Comparison of ENCODE assay signal across 19 mouse cellular contexts in the genomic region with DNA sequence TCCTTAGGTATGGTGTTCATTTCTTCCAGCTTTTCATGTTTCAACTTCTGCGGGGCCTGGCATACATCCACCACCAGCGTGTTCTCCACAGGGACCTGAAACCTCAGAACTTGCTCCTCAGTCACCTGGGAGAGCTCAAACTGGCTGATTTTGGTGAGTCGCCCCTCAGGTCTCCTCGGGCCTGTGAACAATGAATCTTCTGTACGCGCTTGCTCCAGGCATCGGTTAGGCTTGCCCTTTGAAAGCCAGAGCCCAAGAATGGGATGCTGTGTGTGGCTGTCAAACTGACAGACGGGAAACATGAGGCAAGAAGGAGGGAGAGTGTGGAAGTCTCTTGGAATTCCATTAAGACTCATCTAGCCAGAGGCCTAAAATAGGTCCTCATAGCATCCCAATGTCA. TPM values are rescaled to one million over a fixed set of nuclear protein-coding genes. Genes with fewer than 3 reads are reported as not detected.
"Had no signal": no experiment of that assay in that cellular context is flagged by ENCODE, and none has a peak within 500 bp of the region (broad histone marks: within the 10 kb centered on the region; RNA-seq: fewer than 3 reads in every experiment).

No protein-coding gene starts in this region.

- H3K4me1 ChIP-seq: limb, embryonic 15.5 days; liver, embryonic 12.5 days; midbrain, embryonic 15.5 days; neural tube, embryonic 12.5 days had no signal

- H3K27me3 ChIP-seq: limb, embryonic 15.5 days; liver, embryonic 12.5 days; midbrain, embryonic 15.5 days; neural tube, embryonic 12.5 days had no signal

- H3K9ac ChIP-seq: limb, embryonic 15.5 days; liver, embryonic 12.5 days; lung, embryonic 14.5 days; midbrain, embryonic 15.5 days; neural tube, embryonic 12.5 days had no signal

- H3K27ac ChIP-seq: limb, embryonic 15.5 days; liver, embryonic 12.5 days; midbrain, embryonic 15.5 days; neural tube, embryonic 12.5 days had no signal

- H3K9me3 ChIP-seq: limb, embryonic 15.5 days; liver, embryonic 12.5 days; midbrain, embryonic 15.5 days; neural tube, embryonic 12.5 days had no signal

- DNase-seq: kidney, postnatal 25 days; layer of hippocampus, postnatal 36 days; lung, embryonic 14.5 days; lung, postnatal 10 days; lung, postnatal 4 days; right cerebral cortex, postnatal 4 days; spleen, adult 18-20 months; thymus, adult 2 months; thymus, postnatal 36 days had no signal

- H3K4me3 ChIP-seq: limb, embryonic 15.5 days; liver, embryonic 12.5 days; midbrain, embryonic 15.5 days; neural tube, embryonic 12.5 days had no signal

- H3K36me3 ChIP-seq: limb, embryonic 15.5 days; liver, embryonic 12.5 days; midbrain, embryonic 15.5 days; neural tube, embryonic 12.5 days had no signal

- H3K4me2 ChIP-seq: limb, embryonic 15.5 days; liver, embryonic 12.5 days; lung, embryonic 14.5 days; midbrain, embryonic 11.5 days; midbrain, embryonic 15.5 days; neural tube, embryonic 12.5 days had no signal

- ATAC-seq: liver, embryonic 12.5 days; midbrain, embryonic 15.5 days had no signal

RNA-seq across cellular contexts. Expression of a gene that starts 31.0 kb away (rescaled TPM):
- total RNA-seq: megakaryocyte, adult 5-6 weeks; monocyte, adult 5-6 weeks; neutrophil, adult 5-6 weeks had no signal
- polyA plus RNA-seq: liver, embryonic 12.5 days; liver, embryonic 16.5 days; lung, embryonic 14.5 days; stomach, embryonic 14.5 days had no signal
